Mouse (Mus musculus) intestine, embryonic 16.5 days (tissue): ENCODE measurements around the gene Fam120a. TPM values are rescaled to one million over a fixed set of nuclear protein-coding genes. Genes with fewer than 3 reads are reported as not detected.

Experiments used
- ATAC-seq: fragments of 200-750 bp; cut with Nextera tagmentation; 2 replicates; pipeline ENCODE4 v1.8.0; 2017; ENCODE audit warnings: moderate TSS enrichment, moderate library complexity
- H3K27ac ChIP-seq: fragments of 300-500 bp; sonication (generic); 2 replicates; pipeline ENCODE4 v1.5.1; 2014; ENCODE audit warnings: mild to moderate bottlenecking, low read length
- H3K27me3 ChIP-seq: fragments of 300-500 bp; sonication (generic); replicated peaks from 2 replicates; pipeline ENCODE4 v1.6.1; 2014; ENCODE audit warnings: low read length, control low read depth, mixed read lengths; ENCODE audit not compliant: control insufficient read depth, insufficient read depth
- H3K36me3 ChIP-seq: fragments of 300-500 bp; sonication (generic); 2 replicates; pipeline ENCODE4 v1.6.1; 2014; ENCODE audit warnings: low read length, control low read depth; ENCODE audit not compliant: control insufficient read depth, insufficient read depth
- H3K4me1 ChIP-seq: fragments of 300-500 bp; sonication (generic); 2 replicates; pipeline ENCODE4 v1.6.1; 2014; ENCODE audit warnings: low read length, control low read depth, mixed read lengths; ENCODE audit not compliant: control insufficient read depth, insufficient read depth
- H3K4me2 ChIP-seq: fragments of 300-500 bp; sonication (generic); 2 replicates; pipeline ENCODE4 v1.6.1; 2014; ENCODE audit warnings: low read depth, low read length, control low read depth
- H3K4me3 ChIP-seq: fragments of 300-500 bp; sonication (generic); 2 replicates; pipeline ENCODE4 v1.5.1; 2014; ENCODE audit warnings: mild to moderate bottlenecking, low read length
- H3K9ac ChIP-seq: fragments of 300-500 bp; sonication (generic); 2 replicates; pipeline ENCODE4 v1.6.1; 2014; ENCODE audit warnings: low read depth, low read length
- H3K9me3 ChIP-seq: fragments of 300-500 bp; sonication (generic); 2 replicates; pipeline ENCODE4 v1.6.1; 2016; ENCODE audit warnings: low read length, control low read depth; ENCODE audit not compliant: control insufficient read depth
- WGBS: fragments of 180-500 bp; shearing (Covaris S2); extraction: QIAGEN DNeasy Blood & Tissue Kit; methylation state at CpG from one replicate; pipeline ENCODE4 v1.1.7; 2014; 5-methylcytosine and 5-hydroxymethylcytosine counted together
- polyA plus RNA-seq: library from polyadenylated mRNA; unstranded; fragments of >200 nt; fragmentation: Nextera tagmentation; extraction: Ambion mirVana; gene quantifications from 2 replicates; pipeline ENCODE4 v1.2.1, GENCODE M21; 2015

The Fam120a gene
- polyA plus RNA-seq, 1 experiment from 2014 or later, result 25.7 TPM

DNA sequence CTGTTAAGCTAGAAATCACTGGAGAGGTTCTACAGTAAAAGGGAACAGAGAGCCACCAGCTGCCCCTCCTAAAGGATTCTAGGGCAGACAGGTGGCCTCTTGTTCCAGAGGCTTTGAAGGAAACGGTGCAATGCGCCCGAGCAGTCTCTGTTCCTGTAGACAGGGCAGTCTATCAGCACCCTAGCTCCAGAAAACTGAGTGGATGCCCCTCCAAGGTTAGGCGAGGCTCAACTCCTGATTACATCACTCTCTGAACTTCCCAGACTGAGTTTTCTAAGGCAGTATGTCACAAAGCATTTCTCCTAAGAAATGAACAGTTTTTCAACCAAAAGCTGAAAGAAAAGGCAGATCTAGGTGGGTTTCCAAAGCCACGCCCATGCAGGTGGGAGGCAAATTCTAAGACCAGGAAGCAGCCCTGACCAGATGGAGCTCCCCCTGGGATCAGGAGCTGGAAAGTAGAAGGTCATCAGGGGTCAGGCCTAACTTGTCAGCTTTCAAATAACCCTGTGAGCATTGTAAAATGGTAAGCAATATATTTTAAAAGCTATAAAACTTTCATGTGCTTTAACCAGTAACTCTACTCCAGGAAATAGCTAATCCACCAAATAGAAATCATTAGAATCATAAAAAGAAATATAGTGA, 17.1 kb downstream of the Fam120a start:
- Histone ChIP-seq H3K9me3 (no peaks in the 10 kb centered on the region), H3K4me1 (peaks cover 17% of the 10 kb centered on the region), H3K27ac (peak overlapping the region; percentile 69), H3K9ac (no peak overlapping the region), H3K4me3 (no peak overlapping the region), H3K4me2 (no peak overlapping the region), H3K36me3 (0 out of 2 replicates have a peak, but pooled peaks cover 6% of the 10 kb centered on the region), H3K27me3 (no peaks in the 10 kb centered on the region)
- 41% methylated on average over 5 of the region's 5 CpGs for WGBS
- ATAC-seq, result peak; percentile 75

DNA sequence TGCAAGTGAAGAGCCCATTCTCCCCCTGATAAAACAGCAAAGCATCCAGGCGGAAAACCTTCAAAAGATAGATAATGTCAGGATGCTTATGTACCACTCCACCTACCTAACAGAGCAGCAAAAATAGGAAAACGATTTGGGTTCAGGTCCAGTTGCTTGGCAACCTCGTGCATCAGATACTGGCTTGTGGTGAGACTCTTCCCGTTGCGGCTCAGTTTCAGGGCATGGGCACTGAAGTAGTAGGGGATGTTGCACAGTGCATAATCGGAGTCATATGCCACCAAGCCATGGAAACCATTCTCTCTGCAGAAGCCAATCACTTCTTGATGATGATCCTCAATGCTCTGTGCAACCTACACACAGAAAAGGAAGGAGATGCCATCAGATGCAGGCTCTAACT, 18.9 kb downstream of the Fam120a start:
- 90% methylated on average over 6 of the region's 6 CpGs for WGBS
- no peaks in the 10 kb centered on the region for H3K9me3 ChIP-seq
- peaks cover 6% of the 10 kb centered on the region; the same call in 1 of the 2 replicates for H3K36me3 ChIP-seq
- peaks cover 14% of the 10 kb centered on the region for H3K4me1 ChIP-seq
- H3K27me3 ChIP-seq, result no peaks in the 10 kb centered on the region
- H3K4me3 ChIP-seq, result no peak overlapping the region
- no peak overlapping the region for H3K27ac ChIP-seq
- no peak overlapping the region for H3K9ac ChIP-seq
- no peak overlapping the region for H3K4me2 ChIP-seq
- no peak for ATAC-seq

DNA sequence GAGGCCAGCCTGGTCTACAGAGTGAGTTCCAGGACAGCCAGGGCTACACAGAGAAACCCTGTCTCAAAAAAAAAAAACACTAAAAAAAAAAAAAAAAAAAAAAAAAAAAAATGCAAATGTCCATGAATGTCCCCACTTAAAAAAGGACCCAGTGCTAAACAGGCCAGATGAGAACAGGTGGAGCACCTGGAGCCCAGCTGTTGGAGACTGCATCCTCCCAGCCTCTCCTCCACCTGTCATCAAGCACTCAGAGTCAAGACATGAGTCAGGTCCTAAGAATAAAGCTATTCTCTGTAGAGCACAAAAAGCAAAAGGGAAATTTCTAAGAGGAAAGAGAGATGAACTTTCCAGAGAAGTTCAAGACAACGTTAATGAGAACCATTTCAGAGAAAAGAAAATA, 23.2 kb downstream of the Fam120a start:
- Histone ChIP-seq H3K4me2 (no peak overlapping the region), H3K36me3 (peaks cover 6% of the 10 kb centered on the region; the same call in 1 of the 2 replicates), H3K27ac (no peak overlapping the region), H3K4me1 (no peaks in the 10 kb centered on the region), H3K4me3 (no peak overlapping the region), H3K9ac (no peak overlapping the region), H3K27me3 (no peaks in the 10 kb centered on the region), H3K9me3 (no peaks in the 10 kb centered on the region)
- 71% methylated on average over 1 of the region's 1 CpGs for WGBS
- no peak for ATAC-seq

DNA sequence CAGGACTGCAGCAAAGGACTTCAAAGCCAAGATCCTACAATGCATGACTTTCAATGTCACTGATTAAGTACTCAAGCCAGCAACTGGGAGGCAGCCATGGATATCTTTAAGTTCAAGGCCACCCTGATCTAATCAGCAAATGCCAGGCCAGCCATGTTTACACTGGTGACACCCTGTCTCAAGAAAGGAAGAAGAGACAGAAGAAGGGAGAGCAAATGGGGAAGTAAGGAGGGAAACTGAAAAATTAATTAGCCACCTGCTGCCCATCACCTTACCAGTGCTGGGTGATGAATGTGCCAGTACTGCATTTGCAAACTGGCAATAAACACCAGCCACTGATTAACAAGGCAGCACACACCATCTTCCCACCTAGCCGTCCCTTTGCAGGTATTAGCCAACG, 25.3 kb downstream of the Fam120a start:
- 58% methylated on average over 2 of the region's 2 CpGs for WGBS
- H3K36me3 ChIP-seq, result no peaks in the 10 kb centered on the region; the same call in 1 of the 2 replicates

DNA sequence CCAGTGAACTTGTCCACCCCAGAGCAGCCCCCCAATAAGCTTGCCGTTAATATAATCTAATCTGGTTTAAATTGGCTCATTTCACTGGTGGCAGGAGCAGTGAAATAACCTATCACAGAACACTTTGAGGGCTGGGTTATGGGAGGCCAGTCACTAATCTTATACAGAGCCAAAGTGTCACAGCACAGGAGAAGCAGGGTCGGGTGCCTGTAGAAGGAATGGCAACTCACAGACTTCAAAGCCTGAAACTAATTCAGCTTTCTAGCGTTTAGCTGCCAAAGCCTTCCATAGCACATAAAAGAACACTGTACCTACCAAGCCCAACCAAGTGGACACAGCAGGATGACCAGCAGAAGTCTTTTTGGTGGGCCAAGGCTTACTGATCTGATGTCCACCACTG, 26.0 kb downstream of the Fam120a start:
- Histone ChIP-seq H3K4me1 (peaks cover 2% of the 10 kb centered on the region; the same call in 1 of the 2 replicates), H3K4me3 (no peak overlapping the region), H3K27ac (no peak overlapping the region), H3K27me3 (no peaks in the 10 kb centered on the region), H3K36me3 (no peaks in the 10 kb centered on the region; the same call in 1 of the 2 replicates), H3K9me3 (no peaks in the 10 kb centered on the region), H3K4me2 (no peak overlapping the region), H3K9ac (no peak overlapping the region)
- WGBS, result 60% methylated on average over 3 of the region's 3 CpGs
- ATAC-seq, result no peak

More for the DNA sequence above, 25.3 kb downstream of the Fam120a start:
- Histone ChIP-seq H3K4me2 (no peak overlapping the region), H3K27me3 (no peaks in the 10 kb centered on the region), H3K27ac (no peak overlapping the region), H3K4me3 (no peak overlapping the region), H3K9me3 (no peaks in the 10 kb centered on the region), H3K4me1 (peaks cover 2% of the 10 kb centered on the region; the same call in 1 of the 2 replicates), H3K9ac (no peak overlapping the region)
- ATAC-seq, result peak; percentile 23; the same call in 1 of the 2 replicates

DNA sequence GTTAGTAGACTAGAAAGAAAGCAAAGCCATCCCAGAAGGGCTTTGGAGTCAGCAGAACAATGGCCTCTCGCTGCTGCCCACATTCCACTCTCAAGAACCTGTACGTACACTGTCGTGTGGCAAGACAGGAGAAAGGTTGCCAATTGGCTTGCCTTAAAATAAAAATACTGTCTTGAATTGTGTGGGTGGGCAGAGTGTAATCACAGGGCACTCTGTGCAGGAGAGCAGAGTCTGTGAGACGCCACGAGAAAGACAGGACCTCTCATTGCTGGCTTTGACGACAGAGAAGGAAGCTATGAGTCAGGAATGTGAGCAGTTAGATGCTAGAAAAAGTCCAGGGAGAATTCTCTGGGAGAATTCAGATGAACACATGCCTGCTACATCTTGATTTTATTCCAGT, 33.2 kb downstream of the Fam120a start:
- WGBS, result 71% methylated on average over 6 of the region's 6 CpGs
- Histone ChIP-seq H3K27ac (no peak overlapping the region), H3K9ac (no peak overlapping the region), H3K4me3 (no peak overlapping the region), H3K4me2 (no peak overlapping the region), H3K4me1 (peaks cover 5% of the 10 kb centered on the region; the same call in 1 of the 2 replicates), H3K9me3 (no peaks in the 10 kb centered on the region), H3K27me3 (no peaks in the 10 kb centered on the region), H3K36me3 (peaks cover 6% of the 10 kb centered on the region)
- no peak for ATAC-seq

DNA sequence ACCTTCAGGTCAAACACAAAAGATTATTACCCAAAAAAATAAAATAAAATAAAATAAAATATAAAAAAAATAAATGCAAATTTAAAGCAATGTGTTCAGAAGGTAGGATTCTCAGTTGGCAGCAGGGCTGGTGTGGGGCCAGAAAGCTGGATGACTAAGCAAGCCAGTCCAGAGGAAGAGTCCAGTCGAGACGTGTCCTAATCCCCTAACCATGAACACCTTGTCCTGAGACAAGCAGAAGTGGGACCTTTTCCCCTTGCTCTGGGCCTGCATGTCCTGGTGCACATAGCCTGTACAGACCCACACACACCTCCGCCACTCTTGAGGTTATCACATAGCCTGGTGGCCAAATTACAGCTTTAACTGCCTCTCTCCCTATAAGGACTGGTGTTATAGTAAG, 35.1 kb downstream of the Fam120a start:
- Histone ChIP-seq H3K27ac (no peak overlapping the region), H3K4me2 (no peak overlapping the region), H3K4me3 (no peak overlapping the region), H3K27me3 (no peaks in the 10 kb centered on the region), H3K4me1 (0 out of 2 replicates have a peak, but pooled peaks cover 3% of the 10 kb centered on the region), H3K9ac (no peak overlapping the region), H3K36me3 (peaks cover 9% of the 10 kb centered on the region), H3K9me3 (no peaks in the 10 kb centered on the region)
- WGBS, result 92% methylated on average over 3 of the region's 3 CpGs
- 0 out of 2 replicates have a peak, but pooled peaks have one; percentile 16 for ATAC-seq

DNA sequence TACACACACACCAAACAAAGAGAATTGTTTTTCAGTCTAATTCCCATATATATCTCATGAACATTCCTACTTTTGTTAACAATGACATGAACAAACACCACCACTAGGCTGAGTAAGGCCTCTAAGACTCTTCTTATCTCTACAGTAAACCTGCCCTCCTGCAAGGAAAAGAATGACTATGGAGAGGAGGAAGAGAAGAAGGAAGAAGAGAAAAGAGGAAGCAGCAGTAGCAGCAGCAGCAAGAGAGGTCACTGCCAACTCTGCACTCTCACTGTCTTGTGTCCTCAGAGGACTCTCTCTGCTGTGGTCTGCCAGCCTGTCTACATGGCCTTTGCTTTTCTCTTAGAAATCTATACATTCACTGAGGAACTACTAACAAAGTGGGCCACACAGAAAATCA, 36.1 kb downstream of the Fam120a start:
- no peak overlapping the region for H3K9ac ChIP-seq
- no peak overlapping the region for H3K4me3 ChIP-seq
- H3K4me1 ChIP-seq, result 0 out of 2 replicates have a peak, but pooled peaks cover 3% of the 10 kb centered on the region
- no peaks in the 10 kb centered on the region for H3K27me3 ChIP-seq
- ATAC-seq, result no peak
- H3K4me2 ChIP-seq, result no peak overlapping the region
- peaks cover 9% of the 10 kb centered on the region for H3K36me3 ChIP-seq
- H3K27ac ChIP-seq, result no peak overlapping the region
- H3K9me3 ChIP-seq, result no peaks in the 10 kb centered on the region

DNA sequence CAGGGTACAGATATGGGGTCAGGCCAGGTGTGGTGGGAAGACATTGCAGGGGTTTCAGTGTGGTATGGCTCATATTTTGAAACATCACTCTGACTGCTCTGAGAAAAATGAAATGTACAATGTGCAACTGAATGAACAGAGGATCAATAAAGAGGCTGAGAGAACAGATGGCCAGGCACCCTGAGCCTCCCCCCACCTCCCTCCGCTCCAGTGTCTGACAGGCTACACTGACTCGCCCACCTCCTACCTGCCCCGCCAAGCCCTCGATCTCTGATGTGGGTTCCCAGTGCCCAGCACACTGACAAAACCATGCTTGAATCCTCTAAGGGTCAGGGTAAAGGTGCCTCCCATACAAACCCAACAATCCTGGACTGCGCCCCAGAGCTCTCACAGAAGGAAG, 36.6 kb downstream of the Fam120a start:
- peaks cover 9% of the 10 kb centered on the region for H3K36me3 ChIP-seq
- no peak overlapping the region for H3K4me2 ChIP-seq
- no peak overlapping the region for H3K9ac ChIP-seq
- no peak overlapping the region for H3K27ac ChIP-seq
- no peaks in the 10 kb centered on the region for H3K27me3 ChIP-seq
- WGBS, result 87% methylated on average over 5 of the region's 5 CpGs
- no peaks in the 10 kb centered on the region for H3K4me1 ChIP-seq
- no peak for ATAC-seq
- no peaks in the 10 kb centered on the region for H3K9me3 ChIP-seq
- H3K4me3 ChIP-seq, result no peak overlapping the region
